Mouse (Mus musculus) CH12.LX (cell line): ENCODE data around the gene Dcun1d4. TPM values are rescaled to one million over a fixed set of nuclear protein-coding genes. Genes with fewer than 3 reads are reported as not detected.

Experiments
- DNase-seq: peaks from one replicate; pipeline ENCODE4 v3.0.0-alpha.2; 2013; ENCODE audit errors: extremely low read depth
- H3K27ac ChIP-seq: 2 replicates; pipeline ENCODE4 v1.5.1; 2012; ENCODE audit warnings: low read depth, mild to moderate bottlenecking, control low read depth, moderate library complexity; ENCODE audit not compliant: insufficient read depth
- H3K27me3 ChIP-seq: replicated peaks from 2 replicates; pipeline ENCODE3; 2012; ENCODE audit warnings: inconsistent platforms
- H3K36me3 ChIP-seq, 2 experiments: replicated peaks in 1 of 2; 2 replicates each; pipeline versions ENCODE3 to v1.6.1; 2012; ENCODE audit warnings: inconsistent platforms in 1 of 2, low read length in 1 of 2, mild to moderate bottlenecking in 1 of 2, mixed read lengths in 1 of 2, moderate library complexity in 1 of 2; ENCODE audit not compliant: control insufficient read depth in 1 of 2, insufficient read depth in 1 of 2
- H3K4me1 ChIP-seq, 2 experiments: 2 replicates each; pipeline ENCODE4 v1.6.1; 2012; ENCODE audit warnings: inconsistent platforms in 1 of 2, moderate library complexity in 1 of 2; ENCODE audit not compliant: insufficient read depth in 2 of 2, control insufficient read depth in 1 of 2
- H3K4me2 ChIP-seq: 2 replicates; pipeline ENCODE4 v1.6.1; 2012; ENCODE audit warnings: low read depth, mild to moderate bottlenecking, control low read depth; ENCODE audit not compliant: poor library complexity, insufficient read depth, severe bottlenecking
- H3K4me3 ChIP-seq, 3 experiments: fragments of 150-350 bp in 1 of 3; sonication (generic) in 1 of 3; replicated peaks in 1 of 3; 2 replicates each; pipeline versions ENCODE3 to v1.5.1; 2011 to 2012; ENCODE audit warnings: low read depth in 2 of 3, low read length in 2 of 3, mild to moderate bottlenecking in 2 of 3, moderate library complexity in 2 of 3, control low read depth in 1 of 3, improper control_type of control experiment in 1 of 3, inconsistent platforms in 1 of 3, mixed read lengths in 1 of 3; ENCODE audit not compliant: poor library complexity in 1 of 3
- H3K79me2 ChIP-seq: replicated peaks from 2 replicates; pipeline ENCODE4 v1.6.1; 2012; ENCODE audit warnings: mild to moderate bottlenecking, moderate library complexity; ENCODE audit not compliant: control insufficient read depth, poor library complexity, insufficient read depth, severe bottlenecking; ENCODE audit errors: extremely low read depth
- H3K9ac ChIP-seq: 2 replicates; pipeline ENCODE4 v1.6.1; 2012; ENCODE audit warnings: low read depth, mild to moderate bottlenecking, control low read depth, moderate library complexity; ENCODE audit not compliant: insufficient read depth
- H3K9me3 ChIP-seq: replicated peaks from 2 replicates; pipeline ENCODE3; 2012; ENCODE audit warnings: low read length, inconsistent platforms, mixed read lengths
- CHD1 ChIP-seq: IDR thresholded peaks from 2 replicates; pipeline ENCODE4 v1.6.1; 2012; ENCODE audit warnings: low read depth, low read length, improper control_type of control experiment, inconsistent platforms
- CHD2 ChIP-seq: IDR thresholded peaks from 2 replicates; pipeline ENCODE4 v1.6.1; 2011; ENCODE audit warnings: low read length, improper control_type of control experiment
- E2F4 ChIP-seq: IDR thresholded peaks from 2 replicates; pipeline ENCODE4 v1.6.1; 2011; ENCODE audit warnings: low read depth, low read length, improper control_type of control experiment; ENCODE audit not compliant: insufficient replicate concordance
- HCFC1 ChIP-seq: IDR thresholded peaks from 2 replicates; pipeline ENCODE4 v1.6.1; 2012; ENCODE audit warnings: low read depth, mild to moderate bottlenecking, inconsistent platforms, low read length, improper control_type of control experiment
- IRF4 ChIP-seq: IDR thresholded peaks from 2 replicates; pipeline ENCODE4 v1.6.1; 2014; ENCODE audit warnings: low read depth, mild to moderate bottlenecking, inconsistent platforms, low read length, improper control_type of control experiment
- JUND ChIP-seq: conservative IDR thresholded peaks from 2 replicates; pipeline ENCODE4 v1.6.1; 2011; ENCODE audit warnings: low read depth, low read length, improper control_type of control experiment
- KAT2A ChIP-seq: IDR thresholded peaks from 2 replicates; pipeline ENCODE4 v1.6.1; 2012; ENCODE audit warnings: low read length, improper control_type of control experiment, inconsistent platforms; ENCODE audit not compliant: insufficient replicate concordance
- MAX ChIP-seq: IDR thresholded peaks from 2 replicates; pipeline ENCODE4 v1.6.1; 2011; ENCODE audit warnings: low read length, improper control_type of control experiment
- MEF2A ChIP-seq: IDR thresholded peaks from 2 replicates; pipeline ENCODE4 v1.6.1; 2014; ENCODE audit warnings: low read depth, mild to moderate bottlenecking, inconsistent platforms, low read length, improper control_type of control experiment, borderline replicate concordance
- POLR2A ChIP-seq: IDR thresholded peaks from 2 replicates; pipeline ENCODE4 v1.6.1; 2011; ENCODE audit warnings: low read depth, mild to moderate bottlenecking, improper control_type of control experiment, low read length
- RAD21 ChIP-seq: IDR thresholded peaks from 2 replicates; pipeline ENCODE4 v1.6.1; 2011; ENCODE audit warnings: low read depth, mild to moderate bottlenecking, low read length, improper control_type of control experiment, moderate library complexity
- SMC3 ChIP-seq: IDR thresholded peaks from 2 replicates; pipeline ENCODE4 v1.6.1; 2011; ENCODE audit warnings: low read depth, low read length, improper control_type of control experiment
- TBP ChIP-seq: conservative IDR thresholded peaks from 2 replicates; pipeline ENCODE4 v1.6.1; 2011; ENCODE audit warnings: low read depth, low read length, improper control_type of control experiment
- TCF12 ChIP-seq: IDR thresholded peaks from 2 replicates; pipeline ENCODE4 v1.6.1; 2014; ENCODE audit warnings: low read depth, mild to moderate bottlenecking, inconsistent platforms, low read length, improper control_type of control experiment
- UBTF ChIP-seq: IDR thresholded peaks from 2 replicates; pipeline ENCODE4 v1.6.1; 2012; ENCODE audit warnings: low read depth, mild to moderate bottlenecking, inconsistent platforms, low read length, improper control_type of control experiment, moderate library complexity
- ZKSCAN1 ChIP-seq: IDR thresholded peaks from 2 replicates; pipeline ENCODE4 v1.6.1; 2012; ENCODE audit warnings: low read depth, inconsistent platforms, low read length, improper control_type of control experiment, borderline replicate concordance
- ZMIZ1 ChIP-seq: IDR thresholded peaks from 2 replicates; pipeline ENCODE4 v1.6.1; 2012; ENCODE audit warnings: low read depth, mild to moderate bottlenecking, inconsistent platforms, low read length, improper control_type of control experiment
- ZNF384 ChIP-seq: IDR thresholded peaks from 2 replicates; pipeline ENCODE4 v1.6.1; 2012; ENCODE audit warnings: low read depth, low read length, improper control_type of control experiment, inconsistent platforms
- dilution Hi-C: fragments of 300-500 bp; cut with MboI; formaldehyde crosslinking; loops from 2 replicates; pipeline ENCODE4 v1.14.3; 2020; ENCODE audit warnings: low sequenced_read_pairs; ENCODE audit not compliant: extremely low pct_unique_long_range_greater_than_20kb, extremely low pct_ligation_motif_present
- in situ Hi-C: fragments of 300-500 bp; cut with MboI; formaldehyde crosslinking; loops from 3 replicates; pipeline ENCODE4 v1.14.3; 2019; ENCODE audit warnings: low sequenced_read_pairs, low pct_ligation_motif_present, low pct_unique_long_range_greater_than_20kb, mixed read lengths
- polyA plus RNA-seq: library from polyadenylated mRNA; unstranded; fragments of >175 nt; gene quantifications from 2 replicates; pipeline ENCODE4 v1.2.1, GENCODE M21; 2012; ENCODE audit warnings: low read depth; ENCODE audit not compliant: insufficient read length
- total RNA-seq, 2 experiments: library from RNA; depleted of rRNA; stranded (reverse); fragments of 300-350 nt in 1 of 2; fragments of >200 nt in 1 of 2; gene quantifications; 2 replicates each; pipeline ENCODE4 v1.2.3; 2012 to 2014

Dcun1d4 gene
- total and polyA plus RNA-seq, 3 experiments: 1.4 to 3.9 (median 1.7) TPM

DNA sequence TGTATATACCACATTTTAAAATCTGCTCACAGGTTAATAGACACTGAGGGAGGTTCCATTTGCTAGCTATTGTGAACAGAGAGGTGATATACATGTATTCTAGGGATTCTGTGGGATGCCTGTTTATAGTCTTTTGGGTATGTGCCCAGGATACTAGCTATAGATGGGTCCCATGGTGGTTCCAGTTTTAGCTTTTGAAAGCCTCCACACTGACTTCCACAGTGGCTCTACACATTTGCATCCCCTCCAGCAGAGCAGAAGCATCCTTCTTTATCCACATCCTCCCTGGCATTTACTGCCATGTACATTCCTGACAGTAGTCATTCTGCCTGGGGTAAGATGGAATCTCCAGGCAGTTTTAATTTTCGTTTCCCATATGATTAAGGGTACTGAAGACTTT lies 30.5 kb upstream of the Dcun1d4 start:
- no peaks in the 10 kb centered on the region for H3K4me1 ChIP-seq
- no peaks in the 10 kb centered on the region for H3K27me3 ChIP-seq
- no peaks in the 10 kb centered on the region for H3K79me2 ChIP-seq
- H3K36me3 ChIP-seq: no peaks in the 10 kb centered on the region
- no peaks in the 10 kb centered on the region for H3K9me3 ChIP-seq
- dilution Hi-C loops: no loop called here
- in situ Hi-C loops: no loop called here
- no peak for DNase-seq
- no peak for TF ChIP-seq ZMIZ1
- no peak overlapping the region for H3K9ac ChIP-seq
- H3K4me2 ChIP-seq: no peak overlapping the region
- H3K27ac ChIP-seq: no peak overlapping the region
- no peak overlapping the region for H3K4me3 ChIP-seq

DNA sequence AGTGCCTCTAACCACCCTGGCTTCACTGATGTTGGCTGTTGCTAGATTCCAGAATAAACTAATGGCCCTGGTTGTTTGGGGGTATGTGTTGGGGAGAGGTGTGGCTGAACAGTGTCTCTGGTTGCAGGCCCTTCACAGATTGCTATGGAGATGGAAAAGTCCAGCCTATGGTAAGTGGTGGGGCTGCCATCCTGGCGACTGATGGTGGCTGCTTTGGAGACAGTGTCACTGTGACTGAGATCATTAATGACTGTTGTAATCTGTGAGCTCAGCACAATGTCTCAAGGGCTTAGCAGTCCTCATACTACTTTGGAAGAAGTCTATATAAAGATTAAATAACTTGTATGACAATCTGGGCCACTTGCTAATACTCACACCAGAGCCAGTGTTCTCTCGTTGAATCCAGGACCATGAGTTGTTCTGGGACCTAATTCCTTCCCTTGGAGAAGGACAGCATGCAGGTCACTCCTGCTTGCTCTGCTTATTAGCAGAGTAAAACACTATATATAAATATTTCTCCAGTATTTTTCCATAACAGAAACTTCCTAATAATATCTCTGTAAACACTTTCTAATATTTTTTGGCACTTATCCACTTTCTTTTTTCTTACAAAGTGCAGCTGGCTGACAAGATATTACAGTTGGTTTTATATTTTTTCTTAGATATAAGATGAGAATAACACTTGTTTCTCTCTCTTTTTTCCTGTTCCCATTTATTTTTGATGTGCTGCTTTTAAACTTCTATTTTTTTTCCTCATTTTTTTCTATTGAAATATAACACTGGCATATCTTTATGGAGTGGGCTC lies 26.1 kb upstream of the Dcun1d4 start:
- Histone ChIP-seq H3K4me1 (no peaks in the 10 kb centered on the region), H3K27ac (no peak overlapping the region), H3K36me3 (no peaks in the 10 kb centered on the region), H3K79me2 (no peaks in the 10 kb centered on the region), H3K9me3 (no peaks in the 10 kb centered on the region), H3K4me3 (no peak overlapping the region), H3K27me3 (no peaks in the 10 kb centered on the region), H3K9ac (no peak overlapping the region)
- in situ Hi-C loops: no loop called here
- TF ChIP-seq POLR2A: no peak
- no peak for TF ChIP-seq ZKSCAN1
- no peak for TF ChIP-seq SMC3
- TF ChIP-seq KAT2A: no peak
- no peak for TF ChIP-seq CHD2
- no peak for TF ChIP-seq E2F4
- TF ChIP-seq HCFC1: no peak
- no peak for TF ChIP-seq MAX
- no peak for TF ChIP-seq TBP
- no peak for TF ChIP-seq UBTF
- no peak for TF ChIP-seq TCF12
- TF ChIP-seq RAD21: no peak
- TF ChIP-seq MEF2A: no peak
- no peak for TF ChIP-seq ZNF384
- TF ChIP-seq CHD1: no peak
- TF ChIP-seq IRF4: no peak
- no peak for TF ChIP-seq JUND
- TF ChIP-seq, all 38 proteins: peak for 0
- dilution Hi-C loops: no loop called here
- DNase-seq: no peak
- H3K4me2 ChIP-seq: no peak overlapping the region
